Mouse (Mus musculus): Measurements from ENCODE around the gene Lbx1. TPM values are rescaled to one million over a fixed set of nuclear protein-coding genes. Genes with fewer than 3 reads are reported as not detected.

The Lbx1 gene
- total RNA-seq, 2 experiments from 2014 or later, result not detected

Other genes with a start within 250 kb of the Lbx1 start
- gene Sema4g, start 246.7 kb downstream of the Lbx1 start, total RNA-seq (2021), result 10 to 100 TPM; 59.6 to 62.9 TPM
- gene Twnk, start 230.1 kb downstream of the Lbx1 start, total RNA-seq (2021), result 10 to 100 TPM; 11.7 to 12.2 TPM
- 10 to 100 TPM; 48.1 to 50.1 TPM for gene Mrpl43, start 229.4 kb downstream of the Lbx1 start, total RNA-seq (2021)
- 10 to 100 TPM; 24.5 to 25.6 TPM for gene Lzts2, start 221.4 kb downstream of the Lbx1 start, total RNA-seq (2021)
- gene Pdzd7, start 190.1 kb downstream of the Lbx1 start, total RNA-seq (2021), result 1 to 10 TPM; 4.1 to 4.7 TPM
- gene Sfxn3, start 188.3 kb downstream of the Lbx1 start, total RNA-seq (2021), result 100 to 1,000 TPM; 116 to 122 TPM
- gene Kazald1, start 160.6 kb downstream of the Lbx1 start, total RNA-seq (2021), result 1 to 10 TPM; 1.6 to 2.0 TPM
- not detected for gene Tlx1, start 85.1 kb downstream of the Lbx1 start, total RNA-seq (2021)
- gene Btrc, start 127.9 kb upstream of the Lbx1 start, total RNA-seq (2021), result 10 to 100 TPM; 88.9 to 89.8 TPM

Data from left cerebral cortex, postnatal 10 days (tissue).